Mouse (Mus musculus) small intestine, adult 2 months (tissue): ENCODE measurements around the gene Fanca.

Source experiments
- CTCF ChIP-seq: fragments of 200-500 bp; IDR thresholded peaks from 2 replicates; pipeline ENCODE4 v1.5.1; 2012; ENCODE audit warnings: low read depth, mild to moderate bottlenecking, control low read depth, inconsistent platforms, low read length, moderate library complexity, mixed read lengths; ENCODE audit not compliant: insufficient replicate concordance, insufficient read length; ENCODE audit errors: extremely low read depth
- POLR2A ChIP-seq: fragments of 200-500 bp; IDR thresholded peaks from 2 replicates; pipeline ENCODE4 v1.6.1; 2012; ENCODE audit warnings: low read depth, mild to moderate bottlenecking, control low read depth, inconsistent platforms, low read length, moderate library complexity

DNA sequence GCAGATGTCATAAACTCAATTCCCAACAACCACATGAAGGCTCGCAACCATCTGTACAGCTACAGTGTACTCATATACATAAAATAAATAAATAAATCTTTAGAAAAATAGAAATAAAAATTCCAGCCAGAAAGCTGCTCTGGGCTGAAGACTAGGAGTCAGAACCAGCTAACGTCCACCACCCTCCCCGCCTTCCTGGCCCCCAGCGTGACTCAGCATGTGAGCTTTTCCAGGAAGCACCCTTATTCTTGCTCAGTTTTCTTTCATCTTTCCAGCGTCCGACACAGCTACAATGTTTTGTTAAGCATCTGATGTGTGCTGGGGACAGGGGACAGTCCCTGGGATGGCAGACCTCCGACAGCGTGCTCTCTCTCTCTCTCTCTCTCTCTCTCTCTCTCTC is 26.8 kb upstream of the Fanca start:
- TF ChIP-seq CTCF (no peak), POLR2A (no peak)
